Mouse (Mus musculus): Measurements from ENCODE around the gene Hoxb9. TPM values are rescaled to one million over a fixed set of nuclear protein-coding genes. Genes with fewer than 3 reads are reported as not detected.

The Hoxb9 gene
- total RNA-seq, 2 experiments from 2014 or later, result 86.0 to 93.6 TPM

- no peak for DNase-seq (ENCODE audit: low spot score in 2 of 2)
These were observed 40.5 kb downstream of the Hoxb9 start for GRCm38 (mm10) chr11:96311520-96312417.

- no peak for DNase-seq (ENCODE audit: low spot score in 2 of 2)
These were observed 41.9 kb downstream of the Hoxb9 start for GRCm38 (mm10) chr11:96313134-96313533.

- DNase-seq (ENCODE audit: low spot score in 2 of 2), result no peak
These were observed 42.7 kb downstream of the Hoxb9 start for GRCm38 (mm10) chr11:96313806-96314428.

- no peak for DNase-seq (ENCODE audit: low spot score in 2 of 2)
These were observed 43.5 kb downstream of the Hoxb9 start for GRCm38 (mm10) chr11:96314671-96315343.

GRCm38 (mm10) chr11:96315344-96315681 lies 44.1 kb downstream of the Hoxb9 start:
- no peak for DNase-seq (ENCODE audit: low spot score in 2 of 2)

GRCm38 (mm10) chr11:96316696-96317607 lies 45.7 kb downstream of the Hoxb9 start:
- DNase-seq (ENCODE audit: low spot score in 2 of 2), result no peak

- DNase-seq (ENCODE audit: low spot score in 2 of 2), result no peak
These were observed 46.5 kb downstream of the Hoxb9 start, which contains the start of gene Hoxb4 for GRCm38 (mm10) chr11:96317608-96318367. Gene Hoxb4, plus strand, starts transcription at chr11:96318267.

GRCm38 (mm10) chr11:96318368-96319070 lies 47.3 kb downstream of the Hoxb9 start:
- DNase-seq (ENCODE audit: low spot score in 2 of 2), result no peak

DNA sequence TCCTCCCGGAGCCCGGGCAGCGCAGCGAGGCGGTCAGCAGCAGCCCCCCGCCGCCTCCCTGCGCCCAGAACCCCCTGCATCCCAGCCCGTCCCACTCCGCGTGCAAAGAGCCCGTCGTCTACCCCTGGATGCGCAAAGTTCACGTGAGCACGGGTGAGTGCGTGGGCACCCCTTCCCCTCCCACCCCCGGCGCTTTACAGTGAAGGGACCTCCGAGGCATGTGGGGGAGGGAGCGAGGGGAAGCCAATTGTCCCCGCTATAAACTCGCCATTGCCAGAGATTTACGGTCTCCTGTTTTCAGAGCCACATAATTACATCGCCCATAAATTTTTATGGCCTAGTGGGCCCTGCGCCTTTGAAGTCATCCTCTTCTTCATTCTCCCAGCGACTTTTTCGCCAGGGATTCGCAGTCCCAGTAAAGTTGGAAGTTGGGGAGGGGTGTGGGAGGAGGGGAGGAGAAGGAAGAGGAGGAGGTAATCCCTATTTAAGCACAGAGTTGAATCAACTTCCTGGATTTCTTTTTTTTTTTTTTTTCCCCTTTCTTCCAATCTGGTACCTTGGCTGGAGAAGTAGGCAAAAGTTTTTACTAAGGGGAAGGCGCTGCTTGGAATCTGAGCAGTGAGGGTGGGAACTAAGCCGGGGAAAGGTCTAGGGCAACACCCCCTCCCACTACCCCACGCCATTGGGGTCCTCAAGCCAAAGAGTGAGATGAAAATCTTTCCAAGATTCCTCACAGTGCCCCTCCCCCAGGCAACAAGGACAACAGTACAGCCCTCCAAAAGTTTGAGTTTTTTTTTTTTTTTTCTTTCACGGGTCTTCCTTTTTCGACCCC lies 48.0 kb downstream of the Hoxb9 start:
- no peak for DNase-seq (ENCODE audit: low spot score in 2 of 2)

- DNase-seq (ENCODE audit: low spot score in 2 of 2), result no peak
These were observed 48.7 kb downstream of the Hoxb9 start for GRCm38 (mm10) chr11:96319910-96320309.

GRCm38 (mm10) chr11:96320688-96321087 lies 49.4 kb downstream of the Hoxb9 start:
- no peak for DNase-seq (ENCODE audit: low spot score in 2 of 2)

DNA sequence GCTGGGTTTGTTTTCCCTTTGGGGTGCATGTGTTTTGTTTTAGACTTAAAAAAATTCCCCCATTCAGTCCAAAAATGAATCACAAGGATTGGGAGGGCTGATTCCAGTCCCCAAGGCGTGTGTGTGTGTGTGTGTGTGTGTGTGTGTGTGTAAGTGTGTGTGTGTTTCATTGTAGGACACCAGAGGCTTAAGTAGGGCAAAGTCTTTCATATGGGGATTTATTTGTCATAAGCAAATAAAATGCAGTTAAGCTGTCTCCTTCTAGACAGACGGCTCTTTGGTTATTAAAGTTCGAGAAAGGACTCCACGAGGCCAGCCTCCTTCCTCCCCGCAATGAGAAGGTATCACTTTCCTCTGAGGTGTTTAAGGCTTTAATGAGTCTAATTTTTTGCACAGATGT lies 50.6 kb downstream of the Hoxb9 start:
- no peak for DNase-seq (ENCODE audit: low spot score in 2 of 2)

- DNase-seq (ENCODE audit: low spot score in 2 of 2), result no peak
These were observed 51.5 kb downstream of the Hoxb9 start for GRCm38 (mm10) chr11:96322738-96323137.

DNA sequence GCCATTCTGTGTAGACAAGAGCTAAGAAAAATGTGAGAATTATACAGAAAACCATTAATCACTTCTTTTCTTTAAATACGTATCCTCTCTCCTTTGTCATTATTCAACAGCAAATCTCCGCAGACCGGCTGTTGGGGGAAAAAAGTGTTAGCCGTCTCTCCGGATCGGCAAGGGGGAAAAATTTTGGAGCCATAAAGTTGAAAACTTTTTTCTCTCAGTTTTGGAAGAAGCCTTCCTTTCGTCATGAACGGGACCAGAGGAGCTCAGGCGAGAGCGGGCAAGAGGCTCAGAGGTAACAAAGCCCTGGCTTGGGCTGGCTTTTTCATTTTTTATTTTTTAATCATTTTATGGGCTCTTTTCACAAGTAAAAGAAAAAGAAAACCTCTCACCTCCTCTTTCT lies 51.9 kb downstream of the Hoxb9 start, which contains the start of gene Hoxb3:
Gene Hoxb3, plus strand, starts transcription at position 173 of the 400 bp plus-strand sequence.
- DNase-seq (ENCODE audit: low spot score in 2 of 2), result no peak

DNA sequence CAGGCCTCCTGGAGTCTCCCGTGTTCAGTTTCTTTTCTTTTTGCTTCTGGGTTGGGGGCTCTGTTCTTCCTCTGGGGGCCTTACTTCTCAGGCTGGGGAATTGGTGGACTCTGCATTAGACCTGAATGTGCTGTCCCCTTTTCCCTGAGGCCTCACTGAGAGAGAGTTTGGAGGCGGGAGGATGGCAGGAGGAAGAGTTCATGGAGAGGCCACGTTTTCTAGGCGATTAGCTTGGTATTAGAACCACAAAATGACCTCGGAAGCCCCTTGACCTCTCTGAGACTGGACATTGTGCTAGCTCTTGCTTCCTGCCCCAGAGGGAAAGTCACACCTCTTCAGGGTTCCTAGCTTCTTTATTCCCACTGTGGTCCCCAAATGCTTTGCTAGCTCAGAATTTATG lies 52.9 kb downstream of the Hoxb9 start:
- DNase-seq (ENCODE audit: low spot score in 2 of 2), result no peak

DNA sequence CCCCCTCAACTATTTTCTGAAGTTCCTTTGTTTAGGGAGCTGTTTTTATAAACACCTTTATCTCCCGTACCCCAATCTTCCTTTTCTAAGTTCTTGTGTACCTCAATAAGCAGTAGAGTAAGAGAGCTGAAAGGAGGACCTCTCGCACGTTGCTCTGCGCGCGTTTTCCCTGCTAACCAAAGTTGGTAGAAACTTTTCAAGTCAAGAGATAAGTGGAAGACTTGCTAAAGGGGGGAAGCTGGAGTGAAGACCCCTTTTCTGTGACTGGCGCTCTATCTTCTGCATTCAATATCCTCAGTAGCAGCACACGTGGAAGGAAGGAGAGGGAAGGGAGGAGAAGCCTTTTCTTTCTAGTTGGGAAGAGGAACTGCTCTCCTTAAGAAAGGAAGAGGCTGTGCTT lies 53.7 kb downstream of the Hoxb9 start:
- DNase-seq (ENCODE audit: low spot score in 2 of 2), result no peak

GRCm38 (mm10) chr11:96325747-96326212 lies 54.5 kb downstream of the Hoxb9 start:
- no peak for DNase-seq (ENCODE audit: low spot score in 2 of 2)

All from adrenal gland, postnatal 4 days (tissue).